Mouse (Mus musculus) kidney, adult 2 months (tissue): Measurements from ENCODE around the gene Aco2. TPM values are rescaled to one million over a fixed set of nuclear protein-coding genes. Genes with fewer than 3 reads are reported as not detected.

ENCODE experiments used
- DNase-seq: peaks from one replicate; pipeline ENCODE4 v3.0.0; 2021
- H3K27ac ChIP-seq: fragments of 200-500 bp; 2 replicates; pipeline ENCODE4 v1.5.1; 2012; ENCODE audit warnings: low read depth, low read length, control low read depth, inconsistent platforms; ENCODE audit not compliant: insufficient read depth
- H3K27me3 ChIP-seq: fragments of 200-500 bp; replicated peaks from 2 replicates; pipeline ENCODE4 v1.6.1; 2012; ENCODE audit warnings: mild to moderate bottlenecking, moderate library complexity, low read length, inconsistent platforms; ENCODE audit not compliant: control insufficient read depth, insufficient read depth
- H3K36me3 ChIP-seq: fragments of 200-500 bp; 2 replicates; pipeline ENCODE4 v1.6.1; 2012; ENCODE audit warnings: mild to moderate bottlenecking, moderate library complexity, low read length, inconsistent platforms; ENCODE audit not compliant: control insufficient read depth, insufficient read depth
- H3K4me1 ChIP-seq: fragments of 200-500 bp; 2 replicates; pipeline ENCODE4 v1.6.1; 2011; ENCODE audit warnings: low read length; ENCODE audit not compliant: control insufficient read depth, insufficient read depth
- H3K4me3 ChIP-seq: fragments of 200-500 bp; 2 replicates; pipeline ENCODE4 v1.5.1; 2011; ENCODE audit warnings: mild to moderate bottlenecking, low read depth, low read length, control low read depth; ENCODE audit not compliant: insufficient read depth
- CTCF ChIP-seq: fragments of 200-500 bp; conservative IDR thresholded peaks from 2 replicates; pipeline ENCODE4 v1.5.1; 2011; ENCODE audit warnings: low read depth, mild to moderate bottlenecking, control low read depth, low read length, moderate library complexity, mixed read lengths; ENCODE audit not compliant: insufficient read depth, insufficient read length
- POLR2A ChIP-seq: fragments of 200-500 bp; IDR thresholded peaks from one replicate; pipeline ENCODE4 v1.6.1; 2011; ENCODE audit warnings: low read depth, low read length, control low read depth
- WGBS: fragments of 180-500 bp; shearing (Covaris S2); methylation state at CpG from one replicate; pipeline ENCODE4 v1.1.7; 2018; 5-methylcytosine and 5-hydroxymethylcytosine counted together
- polyA plus RNA-seq: library from polyadenylated mRNA; depleted of rRNA; stranded (reverse); fragments of >200 nt; gene quantifications from 2 replicates; pipeline ENCODE4 v1.2.3, GENCODE M21; 2012

The Aco2 gene
- polyA plus RNA-seq, 1 experiment = 915 TPM

GRCm38 (mm10) chr15:81860471-81861135 lies 11.5 kb upstream of the Aco2 start:
- no peak overlapping the region for H3K4me3 ChIP-seq
- H3K27ac ChIP-seq = peak overlapping the region; percentile 30; the same call in 1 of the 2 replicates
- H3K27me3 ChIP-seq = no peaks in the 10 kb centered on the region
- no peaks in the 10 kb centered on the region; the same call in 1 of the 2 replicates for H3K36me3 ChIP-seq
- TF ChIP-seq CTCF (no peak), POLR2A (no peak)
- H3K4me1 ChIP-seq = no peaks in the 10 kb centered on the region
- 35% methylated on average over 8 of the region's 8 CpGs for WGBS
- no peak for DNase-seq

GRCm38 (mm10) chr15:81864238-81864637 lies 7.9 kb upstream of the Aco2 start:
- no peak for TF ChIP-seq CTCF
- no peak for TF ChIP-seq POLR2A
- no peaks in the 10 kb centered on the region for H3K27me3 ChIP-seq
- H3K36me3 ChIP-seq = no peaks in the 10 kb centered on the region; the same call in 1 of the 2 replicates
- H3K4me3 ChIP-seq = no peak overlapping the region
- no peaks in the 10 kb centered on the region for H3K4me1 ChIP-seq
- no peak for DNase-seq
- WGBS = 92% methylated on average over 7 of the region's 7 CpGs
- H3K27ac ChIP-seq = no peak overlapping the region

GRCm38 (mm10) chr15:81869985-81870384 lies 2.1 kb upstream of the Aco2 start:
- H3K36me3 ChIP-seq = peaks cover 2% of the 10 kb centered on the region; the same call in 1 of the 2 replicates
- 98% methylated on average over 5 of the region's 5 CpGs for WGBS
- no peak overlapping the region for H3K4me3 ChIP-seq
- no peak for DNase-seq
- TF ChIP-seq CTCF = no peak
- TF ChIP-seq POLR2A = no peak
- no peaks in the 10 kb centered on the region for H3K27me3 ChIP-seq
- peaks cover 4% of the 10 kb centered on the region; the same call in 1 of the 2 replicates for H3K4me1 ChIP-seq
- no peak overlapping the region for H3K27ac ChIP-seq

GRCm38 (mm10) chr15:81871604-81872261 lies 376 bp upstream of the Aco2 start, which contains the start of gene Phf5a:
Gene Phf5a (minus strand): TSS chr15:81871911.
- H3K4me1 ChIP-seq = peaks cover 9% of the 10 kb centered on the region; the same call in 1 of the 2 replicates
- peak within 1 kb of the TSS; percentile 97 for H3K27ac ChIP-seq
- no peak for TF ChIP-seq CTCF
- TF ChIP-seq POLR2A = no peak
- WGBS = under 1% methylated on average over 30 of the region's 30 CpGs
- peaks cover 2% of the 10 kb centered on the region; the same call in 1 of the 2 replicates for H3K36me3 ChIP-seq
- peak; percentile 94 for DNase-seq
- peak within 1 kb of the TSS; percentile 68 for H3K4me3 ChIP-seq
- H3K27me3 ChIP-seq = no peaks in the 10 kb centered on the region

- DNase-seq = peak; percentile 36
- H3K27ac ChIP-seq = no peak overlapping the region
These were observed 7.7 kb downstream of the Aco2 start for GRCm38 (mm10) chr15:81879531-81880401.

GRCm38 (mm10) chr15:81882348-81882747 lies 10.2 kb downstream of the Aco2 start:
- H3K4me3 ChIP-seq = no peak overlapping the region
- DNase-seq = peak; percentile 84
- H3K36me3 ChIP-seq = no peaks in the 10 kb centered on the region
- H3K27ac ChIP-seq = peak overlapping the region; percentile 34
- peaks cover 52% of the 10 kb centered on the region for H3K4me1 ChIP-seq
- H3K27me3 ChIP-seq = no peaks in the 10 kb centered on the region
- no peak for TF ChIP-seq CTCF
- no peak for TF ChIP-seq POLR2A
- WGBS = 40% methylated on average over 3 of the region's 3 CpGs

More at GRCm38 (mm10) chr15:81879531-81880401, 7.7 kb downstream of the Aco2 start:
- H3K4me1 ChIP-seq = peaks cover 45% of the 10 kb centered on the region
- WGBS = 43% methylated on average over 5 of the region's 5 CpGs
- H3K4me3 ChIP-seq = no peak overlapping the region
- no peaks in the 10 kb centered on the region for H3K27me3 ChIP-seq
- H3K36me3 ChIP-seq = no peaks in the 10 kb centered on the region
- TF ChIP-seq CTCF (no peak), POLR2A (no peak)
